Mouse (Mus musculus) layer of hippocampus, adult 8-10 months (tissue): ENCODE measurements around the gene A630095N17Rik. TPM values are rescaled to one million over a fixed set of nuclear protein-coding genes. Genes with fewer than 3 reads are reported as not detected.

Source experiments
- DNase-seq, 2 experiments: peaks; one replicate each; pipeline ENCODE4 v3.0.0; 2022; ENCODE audit warnings: low spot score in 2 of 2
- total RNA-seq, 4 experiments: library from RNA; stranded (reverse); gene quantifications; 2 replicates each; pipeline ENCODE4 v1.2.4; 2022

Gene A630095N17Rik
- total RNA-seq, 4 experiments from 2014 or later: not detected

DNA sequence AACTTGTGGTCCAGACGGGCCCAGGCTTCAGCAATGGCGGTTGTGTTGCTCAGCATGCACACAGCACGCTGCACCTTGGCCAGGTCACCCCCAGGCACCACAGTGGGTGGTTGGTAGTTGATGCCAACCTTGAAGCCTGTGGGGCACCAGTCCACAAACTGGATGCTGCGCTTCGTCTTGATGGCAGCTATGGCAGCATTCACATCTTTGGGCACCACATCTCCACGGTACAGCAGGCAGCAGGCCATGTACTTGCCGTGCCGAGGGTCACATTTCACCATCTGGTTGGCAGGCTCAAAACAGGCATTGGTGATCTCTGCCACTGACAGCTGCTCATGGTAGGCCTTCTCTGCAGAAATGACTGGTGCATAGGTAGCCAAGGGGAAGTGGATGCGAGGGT, 16.1 kb downstream of the A630095N17Rik start:
- DNase-seq: peak in 1 of 2 experiments; percentile 23

DNA sequence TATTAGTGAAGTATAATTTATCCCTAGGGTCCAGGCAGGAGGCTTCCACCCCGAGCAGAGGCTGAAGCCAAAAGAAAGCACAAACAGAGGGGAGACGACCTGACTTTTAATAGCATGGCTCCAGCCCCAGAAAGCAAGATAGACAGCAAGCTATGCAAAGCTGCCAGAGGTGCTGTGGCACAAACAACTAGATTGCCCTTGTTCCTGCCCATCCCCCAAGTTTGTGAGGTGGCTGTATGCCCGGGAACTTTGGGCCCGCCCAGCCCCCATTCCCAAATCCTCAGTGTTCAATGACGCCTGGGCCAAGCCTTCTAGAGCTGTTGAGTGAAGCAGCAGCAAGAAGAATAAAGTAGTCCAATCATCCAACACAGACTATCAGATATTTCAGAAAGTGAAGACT, 17.0 kb downstream of the A630095N17Rik start:
- peak; percentile 76 to 81 for DNase-seq

DNA sequence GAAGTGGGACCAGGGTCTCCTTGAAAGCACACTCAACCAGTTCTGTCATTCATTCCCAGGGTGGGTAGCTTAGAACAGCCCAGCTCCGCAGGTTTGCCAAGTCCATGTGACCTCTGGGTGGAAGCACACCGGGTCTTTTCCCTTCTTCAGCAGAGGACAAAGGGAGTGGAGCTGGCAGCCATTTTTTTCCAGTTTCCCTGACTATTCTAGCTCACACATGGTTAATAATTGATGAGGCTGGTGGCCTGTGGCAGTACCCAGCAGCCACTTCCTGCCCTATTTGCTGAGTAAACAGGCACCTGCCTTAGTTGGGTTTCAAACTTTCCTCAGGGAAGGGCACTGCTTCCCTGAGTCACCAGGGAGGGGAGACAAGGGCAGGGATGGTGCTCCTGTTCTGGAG, 17.5 kb downstream of the A630095N17Rik start:
- DNase-seq: peak in 1 of 2 experiments; percentile 23

DNA sequence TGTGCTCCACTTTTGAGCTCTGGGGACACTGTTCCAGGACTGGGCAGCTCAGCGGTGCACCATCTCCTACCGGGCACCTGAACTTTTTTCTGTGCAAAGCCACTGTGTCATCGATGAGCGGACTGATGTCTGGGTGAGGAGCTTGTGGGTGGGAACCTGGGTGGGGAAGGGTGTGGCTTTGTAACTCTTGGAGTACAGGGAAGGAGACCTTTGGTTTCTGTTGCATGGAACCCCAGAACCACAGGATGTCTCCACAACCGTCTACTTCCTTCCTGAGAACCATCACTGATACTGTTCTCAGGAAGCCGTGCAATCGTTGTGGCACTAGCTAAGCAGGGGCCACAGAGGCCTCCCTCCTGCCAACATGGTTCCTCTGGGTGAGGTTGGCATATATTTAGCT, 18.8 kb downstream of the A630095N17Rik start:
- DNase-seq: no peak

DNA sequence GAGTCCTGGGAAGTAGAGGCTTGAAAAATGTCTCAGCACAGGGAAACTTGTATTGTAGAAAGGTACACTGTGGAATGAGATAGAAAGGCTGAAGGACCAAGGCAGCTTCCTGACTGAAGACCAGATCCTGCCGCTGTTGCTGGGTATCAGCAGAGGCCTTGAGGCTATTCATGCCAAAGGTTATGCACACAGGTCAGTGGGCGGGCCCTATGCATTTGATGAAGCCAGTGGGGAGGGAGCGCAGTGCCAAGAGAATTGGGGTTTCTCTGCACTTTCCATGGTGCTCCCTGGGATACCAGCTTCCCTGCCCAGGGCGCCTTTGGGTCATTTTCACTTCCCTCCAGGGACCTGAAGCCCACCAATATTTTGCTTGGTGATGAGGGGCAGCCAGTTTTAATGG, 19.4 kb downstream of the A630095N17Rik start:
- DNase-seq: no peak

DNA sequence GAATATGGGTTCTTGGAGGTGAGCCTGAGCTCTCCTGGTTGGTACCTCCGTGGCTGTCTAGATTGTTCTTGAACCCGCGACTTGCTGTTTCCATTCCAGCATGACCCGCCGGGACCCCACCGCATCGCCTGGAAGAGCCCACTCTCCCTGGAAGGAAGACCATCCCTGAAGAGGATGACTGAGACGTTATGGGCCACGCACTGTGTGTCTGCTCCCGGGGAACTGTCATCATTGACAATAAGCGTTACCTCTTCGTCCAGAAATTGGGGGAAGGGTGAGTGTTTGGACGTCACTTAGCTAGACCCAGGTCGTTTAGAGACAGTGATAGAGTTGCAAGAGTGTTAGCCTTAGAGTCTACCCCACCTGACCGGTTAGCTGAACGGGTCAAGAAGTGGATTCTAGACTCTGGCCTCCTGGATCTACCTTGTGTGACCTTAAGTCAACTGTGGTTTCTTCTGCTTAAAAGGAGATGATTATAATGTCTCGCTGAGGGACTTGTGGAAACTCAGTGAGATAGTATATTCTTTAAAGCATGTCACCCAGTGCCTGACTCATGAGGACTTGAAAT, 20.7 kb downstream of the A630095N17Rik start:
- no peak for DNase-seq

DNA sequence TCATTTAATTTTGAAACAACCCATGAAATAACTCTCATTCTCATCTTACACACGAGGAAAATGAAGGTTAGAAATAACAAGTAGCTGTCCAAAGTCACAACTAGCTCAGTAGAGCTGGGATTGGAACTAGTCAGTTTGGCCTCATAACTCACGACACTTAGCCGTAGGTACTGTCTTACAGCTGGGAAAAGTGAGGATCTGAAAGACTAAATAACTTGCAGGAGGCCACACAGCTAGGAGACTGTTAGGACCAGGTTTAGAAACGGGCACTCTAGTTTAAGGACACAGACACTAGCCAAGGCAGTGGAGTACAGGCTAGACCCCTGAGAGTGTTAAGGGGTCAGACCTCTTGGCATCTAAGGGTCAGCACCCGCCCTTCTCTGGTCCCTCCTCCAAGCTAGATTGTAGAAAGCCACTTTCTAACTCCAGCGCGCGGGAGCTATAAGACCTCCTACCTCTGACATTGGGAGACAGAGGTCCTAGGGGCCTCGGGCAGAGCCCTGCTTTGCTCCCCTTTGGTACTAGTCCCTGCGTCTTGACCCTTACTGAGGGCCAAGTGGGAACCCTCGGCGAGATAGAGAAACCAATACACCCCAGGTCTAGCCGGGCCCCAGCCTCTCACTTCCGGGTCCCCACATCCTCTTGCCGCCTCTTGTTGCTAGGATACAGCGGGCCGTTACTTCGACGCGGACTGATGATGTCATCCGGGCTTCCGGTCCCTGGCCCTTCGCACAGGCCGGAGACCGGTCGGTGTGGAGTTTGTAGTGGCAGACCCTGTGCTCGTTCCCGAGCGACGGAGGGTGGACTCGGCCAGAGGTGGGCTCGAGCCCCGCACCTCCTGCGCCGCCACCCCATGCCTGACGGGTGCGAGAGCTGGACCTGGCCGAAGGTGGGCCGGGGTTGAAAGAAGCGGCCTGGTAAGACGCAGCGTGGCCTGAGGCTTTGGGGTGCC, 21.5 kb downstream of the A630095N17Rik start, which contains the start of the genes Glb1l and Stk16:
TSS of gene Glb1l (minus strand) at position 678 of the 952 bp plus-strand sequence.
TSS of gene Stk16 (plus strand) at position 703 of the 952 bp plus-strand sequence.
- peak; percentile 95 to 96 for DNase-seq

DNA sequence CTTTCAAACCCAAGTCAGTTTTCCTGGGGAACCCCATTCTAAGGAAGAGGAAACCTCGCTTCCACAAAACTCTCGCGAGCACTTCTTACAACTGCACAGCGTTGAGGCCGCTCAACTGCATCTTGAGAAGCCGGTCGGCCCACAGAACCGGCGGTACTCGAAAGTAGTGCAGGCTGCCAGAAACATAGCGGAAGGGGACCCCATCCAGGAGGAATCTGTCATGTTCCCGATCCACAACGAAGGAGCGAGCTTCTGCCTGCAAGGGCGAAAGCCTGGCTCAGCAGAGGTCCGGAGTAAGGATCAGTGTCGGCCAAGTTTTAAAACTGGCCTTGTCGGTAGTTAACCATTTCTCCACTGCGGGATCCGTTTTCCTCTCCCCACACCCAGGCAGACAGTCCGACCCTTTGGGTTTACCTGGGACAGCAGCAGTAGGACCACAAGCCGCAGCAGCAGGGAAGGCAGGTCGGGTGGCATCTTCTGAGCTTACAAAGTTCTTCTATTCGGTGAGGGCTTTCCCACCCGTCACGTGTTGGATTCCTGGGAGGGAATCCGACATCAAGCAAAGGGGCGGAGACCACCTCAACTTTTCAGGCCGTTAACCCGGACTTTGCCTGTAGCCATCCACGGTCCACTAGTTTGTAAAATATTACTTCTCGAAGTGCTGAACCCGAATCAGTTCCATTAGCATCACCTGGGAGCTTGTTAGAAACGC, 22.8 kb downstream of the A630095N17Rik start:
- no peak for DNase-seq

DNA sequence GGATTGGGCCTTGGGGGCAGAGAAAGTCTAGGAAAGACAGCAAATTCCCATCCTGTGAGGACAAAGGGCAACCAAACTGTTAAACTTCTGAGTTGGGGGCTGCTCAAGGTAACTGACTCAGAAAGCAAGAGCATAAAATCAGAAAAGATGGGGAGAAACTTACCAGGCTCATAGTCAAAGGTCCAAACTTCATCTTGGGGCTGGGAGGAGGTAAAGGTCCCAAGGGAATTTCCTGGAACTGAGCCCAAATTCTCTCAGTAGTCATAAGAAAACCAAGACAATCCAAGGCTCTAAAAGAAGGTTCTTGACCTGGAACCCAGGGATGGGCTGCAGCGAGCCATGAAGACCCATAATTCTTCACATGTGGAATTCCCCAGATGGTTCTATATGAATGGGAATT, 30.7 kb downstream of the A630095N17Rik start:
- DNase-seq: no peak

DNA sequence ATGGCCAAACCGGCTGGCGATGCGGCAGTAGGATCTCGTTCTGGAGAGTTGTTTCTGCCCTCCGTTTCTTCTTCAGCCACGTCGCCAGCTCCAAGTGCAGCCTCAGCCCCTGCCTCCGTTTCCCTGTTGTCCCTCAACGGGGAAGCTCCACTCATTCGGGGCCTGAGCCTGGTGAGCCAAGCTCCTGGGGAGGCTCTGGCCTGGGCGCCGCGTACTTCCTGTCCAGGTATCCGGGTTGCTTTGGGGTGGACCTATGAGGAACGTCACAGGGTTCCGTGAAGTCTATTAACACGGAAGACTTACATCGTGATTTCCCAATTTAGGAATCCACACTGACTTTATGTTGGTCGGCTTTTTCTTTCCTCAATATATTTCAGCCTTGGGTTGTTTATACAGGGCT, 39.5 kb downstream of the A630095N17Rik start:
- peak in 1 of 2 experiments; percentile 16 for DNase-seq

DNA sequence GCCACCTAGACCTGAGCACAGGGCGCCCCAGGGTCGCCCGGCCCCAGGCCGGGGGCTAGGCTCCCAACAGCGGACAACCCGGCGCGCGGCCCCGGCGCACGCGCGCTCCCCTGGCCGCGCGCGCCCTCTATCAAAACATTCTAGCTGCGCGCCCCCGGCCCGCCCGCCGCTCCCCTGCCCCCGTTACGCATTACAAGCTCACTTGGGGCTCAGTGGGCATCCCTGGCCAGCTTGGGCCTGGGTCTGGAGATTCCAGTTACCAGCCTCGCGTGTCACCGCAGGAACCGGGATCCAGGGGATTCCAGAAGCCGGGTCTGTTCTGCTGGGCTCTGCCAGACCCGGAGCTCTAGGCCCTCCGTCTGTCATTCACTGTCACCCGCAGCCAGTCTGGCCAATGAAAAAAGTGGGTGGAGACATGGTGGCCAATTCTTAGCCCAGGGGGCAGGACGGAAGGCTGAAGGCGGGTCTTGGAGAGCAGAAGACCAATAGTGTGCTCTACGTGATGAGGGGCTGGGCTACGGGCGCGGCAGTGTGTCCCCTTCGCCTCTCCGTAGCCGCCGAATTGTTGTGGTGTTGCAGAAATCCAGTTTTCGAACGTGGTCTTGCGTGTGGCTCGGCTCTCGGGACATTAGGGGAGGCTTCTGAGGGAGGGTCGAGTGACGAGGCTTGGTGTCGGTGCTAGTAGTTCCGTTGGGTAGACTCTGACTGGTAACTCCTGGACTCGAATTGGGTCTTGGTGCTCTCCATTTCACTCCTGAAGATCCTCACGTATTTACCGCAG, 40.1 kb downstream of the A630095N17Rik start, which contains the start of the genes Ankzf1 and Atg9a:
TSS of gene Ankzf1 (plus strand) at position 530 of the 781 bp plus-strand sequence.
TSS of gene Atg9a (minus strand) at position 575 of the 781 bp plus-strand sequence.
- peak; percentile 96 to 99 for DNase-seq

DNA sequence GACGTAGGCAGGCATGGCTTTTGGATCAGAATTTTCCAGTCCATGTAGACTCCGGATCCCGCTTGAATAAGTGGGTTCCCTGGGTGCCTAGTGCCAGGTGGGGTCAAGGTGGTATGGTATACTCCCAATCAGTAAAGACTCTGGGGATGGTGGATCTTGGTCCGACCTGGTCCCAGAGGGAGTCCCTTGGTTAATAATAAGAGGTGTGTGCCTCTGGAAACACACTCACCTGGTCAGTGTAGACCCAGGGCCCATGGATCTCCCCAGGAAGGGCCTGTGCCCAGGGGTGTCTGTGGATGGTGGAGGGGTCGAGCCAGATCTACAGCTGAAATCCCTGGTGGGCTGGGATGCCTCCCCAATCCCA, 40.7 kb downstream of the A630095N17Rik start:
- peak in 1 of 2 experiments; percentile 15 for DNase-seq

DNA sequence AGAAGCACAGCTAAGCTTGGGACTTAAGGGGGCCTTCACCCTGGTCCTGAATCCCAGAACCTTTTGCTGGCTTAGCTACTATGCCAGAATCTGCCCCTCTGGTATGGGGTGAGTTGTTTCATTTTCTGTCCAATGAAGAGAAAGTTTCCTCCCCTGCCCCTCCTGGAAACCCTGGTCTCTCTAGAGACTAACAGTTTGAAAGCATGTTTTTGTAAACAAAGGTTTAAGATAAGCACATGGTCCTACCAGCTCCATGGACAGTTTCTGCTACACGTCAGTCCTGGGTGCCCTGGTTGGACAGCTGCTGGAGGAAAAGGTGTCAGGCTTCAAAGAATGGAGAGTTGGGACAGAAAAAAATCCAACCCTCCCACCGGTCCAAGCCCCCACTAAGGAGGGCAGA, 41.3 kb downstream of the A630095N17Rik start:
- no peak for DNase-seq

DNA sequence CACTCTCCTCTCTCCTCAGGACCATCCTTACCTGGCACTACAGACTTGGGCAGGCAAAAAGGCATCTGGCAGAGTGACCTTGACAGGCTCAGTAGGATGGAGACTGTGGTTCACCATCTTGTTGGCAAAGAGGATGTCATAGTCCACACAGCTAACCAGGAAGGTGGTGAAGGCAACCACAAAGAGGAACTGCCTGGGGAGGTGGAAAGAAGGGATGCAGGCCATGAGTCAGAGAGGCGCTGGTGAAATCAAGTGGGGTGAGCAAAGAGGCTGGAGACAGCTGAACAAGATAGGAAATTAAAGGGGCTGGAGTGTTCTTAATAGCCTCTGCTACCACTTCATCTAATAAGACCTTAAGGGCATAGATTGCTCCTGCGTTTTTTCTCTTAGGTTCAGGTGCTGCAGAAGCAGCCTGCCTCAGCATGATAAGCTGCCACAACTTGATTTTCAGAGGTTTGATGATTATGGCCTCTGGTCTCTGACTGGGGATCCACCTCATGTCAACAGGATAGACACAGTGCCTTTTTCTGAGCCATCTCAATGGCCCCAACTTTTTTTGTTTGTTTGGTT, 43.9 kb downstream of the A630095N17Rik start:
- no peak for DNase-seq

DNA sequence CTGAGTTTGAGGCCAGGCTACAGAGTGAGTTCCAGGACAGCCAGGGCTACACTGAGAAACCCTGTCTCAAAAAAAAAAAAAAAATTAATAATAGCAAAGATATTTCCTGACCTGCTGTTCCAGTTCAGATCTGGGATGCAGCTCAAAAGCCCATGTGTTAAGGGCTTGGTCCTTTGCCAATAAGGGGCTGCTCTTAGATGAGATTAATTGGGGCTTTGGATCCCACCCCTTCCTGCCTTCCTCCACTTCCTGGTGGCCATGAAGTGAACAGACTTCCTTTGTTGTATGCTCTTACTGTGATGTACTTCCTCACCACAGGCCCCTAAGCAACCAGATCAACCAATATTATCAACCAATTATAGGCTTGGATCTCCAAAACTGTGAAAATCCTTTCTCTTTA, 44.8 kb downstream of the A630095N17Rik start:
- DNase-seq: no peak

DNA sequence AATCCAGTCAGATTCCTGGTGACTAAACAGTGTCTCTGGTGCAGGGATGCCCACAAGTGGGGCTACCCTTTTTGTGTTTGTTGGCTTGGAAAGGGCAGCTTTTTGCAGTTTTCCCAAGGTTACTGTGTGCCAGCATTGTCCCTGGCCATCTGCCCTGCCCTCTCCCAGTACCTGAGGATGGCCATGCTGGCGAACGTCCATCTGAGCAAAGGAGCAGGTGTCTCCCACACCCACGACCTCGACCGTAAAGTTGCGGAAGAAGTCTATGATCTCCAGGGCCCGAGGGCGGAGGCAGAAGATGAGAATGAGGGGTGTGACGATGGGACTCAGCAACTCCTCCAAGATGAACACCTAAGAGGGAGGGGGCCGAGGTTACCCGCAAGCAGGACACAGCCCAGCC, 46.4 kb downstream of the A630095N17Rik start:
- DNase-seq: no peak

DNA sequence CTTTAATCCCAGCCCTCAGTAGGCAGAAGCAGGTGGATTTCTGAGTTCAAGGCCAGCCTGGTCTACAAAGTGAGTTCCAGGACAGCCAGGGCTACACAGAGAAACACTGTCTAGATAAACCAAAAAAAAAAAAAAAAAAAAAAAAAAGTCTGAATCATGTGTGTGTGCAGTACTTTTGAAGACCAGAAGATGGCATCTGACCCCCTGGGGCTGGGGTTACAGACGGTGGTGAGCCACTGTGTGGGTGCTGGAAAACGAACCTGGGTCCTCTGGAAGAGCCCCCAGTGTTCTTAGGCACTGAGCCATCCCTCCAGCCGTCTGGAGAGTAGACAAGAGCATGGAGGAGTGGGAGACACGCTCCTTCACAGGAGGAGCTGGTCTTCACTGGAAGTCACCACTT, 49.7 kb downstream of the A630095N17Rik start:
- no peak for DNase-seq

DNA sequence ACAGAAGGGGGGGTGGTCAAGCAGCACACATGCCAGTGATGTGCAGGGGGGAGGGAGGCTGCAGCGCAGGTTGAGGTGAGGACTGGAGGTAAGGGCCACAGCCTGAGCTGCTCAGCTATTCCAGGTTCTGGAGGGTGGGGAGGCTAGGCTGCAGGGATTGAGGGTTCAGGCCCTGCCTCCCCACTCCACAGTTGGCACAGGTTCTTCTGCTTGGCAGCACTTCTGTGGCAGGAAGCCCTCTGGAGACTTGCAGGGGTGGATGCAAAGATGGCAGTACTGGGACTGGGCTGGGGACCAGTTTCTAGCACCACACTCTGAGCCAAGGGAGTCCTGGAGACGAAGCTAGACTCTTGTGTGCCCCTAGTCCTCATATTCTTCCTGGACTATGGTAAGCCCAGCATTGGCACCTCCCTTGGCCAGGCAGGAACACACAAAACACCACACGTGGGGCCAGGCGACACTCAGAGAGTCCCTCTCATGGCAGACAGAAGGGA, 50.5 kb downstream of the A630095N17Rik start:
- DNase-seq: no peak

DNA sequence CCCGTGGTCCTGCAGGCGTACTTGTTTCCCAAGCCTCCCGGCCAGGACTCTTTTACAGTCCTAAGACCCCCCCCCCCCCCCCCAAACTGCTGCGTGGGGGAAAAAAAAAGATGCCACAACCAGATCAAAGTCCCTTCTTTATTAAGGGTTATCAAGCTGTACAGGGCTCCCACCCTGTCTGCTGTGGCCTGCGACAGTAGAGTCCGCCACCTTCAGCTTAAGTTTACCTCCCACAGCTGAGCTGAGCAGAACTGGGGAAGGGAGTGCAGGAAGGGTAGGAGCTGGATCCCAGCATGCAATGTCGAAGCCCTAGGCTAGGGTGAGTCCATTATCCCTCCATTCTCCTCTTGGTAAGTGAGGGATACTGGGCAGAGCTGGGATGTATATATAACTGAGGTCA, 51.2 kb downstream of the A630095N17Rik start:
- no peak for DNase-seq

DNA sequence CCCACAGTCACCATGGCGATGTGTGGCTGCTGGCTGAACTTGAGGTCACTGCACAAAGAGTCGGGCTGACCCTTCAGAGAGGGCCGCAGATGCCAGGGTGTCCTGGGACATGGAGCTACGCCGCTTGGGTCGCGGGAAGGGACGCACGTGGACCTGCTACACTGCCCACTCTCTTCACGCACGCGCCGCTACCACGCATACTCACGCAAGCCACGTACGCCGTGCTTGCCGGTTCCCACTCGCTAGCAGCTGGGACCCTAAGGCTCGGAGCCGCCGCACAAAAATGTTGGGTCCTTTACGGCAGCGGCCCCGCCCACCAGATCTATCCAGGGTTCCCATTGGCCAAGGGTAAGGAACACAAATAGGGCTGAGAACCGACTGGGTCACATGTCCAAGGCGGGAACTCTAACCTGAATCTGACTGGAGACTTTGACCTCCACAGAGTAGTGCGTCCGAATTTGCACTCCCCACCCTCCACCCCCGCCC, 51.8 kb downstream of the A630095N17Rik start, which contains the start of gene Abcb6:
TSS of gene Abcb6 (minus strand) at position 288 of the 486 bp plus-strand sequence.
- peak; percentile 92 to 95 for DNase-seq
